Mouse (Mus musculus) adrenal gland, postnatal 4 days (tissue): ENCODE results near the gene Fam50a. TPM values are rescaled to one million over a fixed set of nuclear protein-coding genes. Genes with fewer than 3 reads are reported as not detected.

Source experiments
- DNase-seq, 2 experiments: peaks; one replicate each; pipeline ENCODE4 v3.0.0; 2021 to 2022; ENCODE audit warnings: low spot score in 2 of 2, mixed read lengths in 2 of 2
- long read RNA-seq, 2 experiments: library from polyadenylated mRNA; stranded (forward); transcript quantifications; one replicate each; pipeline ENCODE4 v2.0.0; 2021
- total RNA-seq, 2 experiments: library from RNA; stranded (reverse); gene quantifications; 2 replicates each; pipeline ENCODE4 v1.2.3; 2021

Fam50a gene
- total RNA-seq, result 10 to 100 TPM; 49.7 to 55.5 TPM
- long read RNA-seq, experiment 1, transcript Fam50a-201 (13 exons, 1,383 nt), result major isoform, 54 of 61 reads
- long read RNA-seq, experiment 1, partial matches to known transcripts, result 1 of 61 reads
- long read RNA-seq, experiment 1, other reads (novel, unspliced or antisense), result 6 of 61 reads
- long read RNA-seq, experiment 2, transcript Fam50a-201 (13 exons, 1,383 nt), result major isoform, 78 of 97 reads
- long read RNA-seq, experiment 2, partial matches to known transcripts, result 8 of 97 reads
- long read RNA-seq, experiment 2, other reads (novel, unspliced or antisense), result 11 of 97 reads

- peak; percentile 49 to 62 for DNase-seq
Measured at GRCm38 (mm10) chrX:74312540-74313464, at the start of gene Fam50a. Gene Fam50a, plus strand, starts transcription at chrX:74313033.

GRCm38 (mm10) chrX:74269736-74270061 is 43.1 kb upstream of the Fam50a start:
- DNase-seq, result no peak

- DNase-seq, result peak in 1 of 2 experiments; percentile 68
Measured at GRCm38 (mm10) chrX:74270062-74270901, 42.6 kb upstream of the Fam50a start, which contains the start of gene Rpl10. Gene Rpl10, plus strand, starts transcription at chrX:74270812.

GRCm38 (mm10) chrX:74270902-74271551 is 41.8 kb upstream of the Fam50a start:
- peak in 1 of 2 experiments; percentile 4 for DNase-seq

- no peak for DNase-seq
Measured at GRCm38 (mm10) chrX:74273422-74274322, 39.2 kb upstream of the Fam50a start.

GRCm38 (mm10) chrX:74277916-74278315 is 34.9 kb upstream of the Fam50a start:
- DNase-seq, result no peak

- peak in 1 of 2 experiments; percentile 24 for DNase-seq
Measured at GRCm38 (mm10) chrX:74281041-74281731, 31.6 kb upstream of the Fam50a start.

- peak in 1 of 2 experiments; percentile 43 for DNase-seq
Measured at GRCm38 (mm10) chrX:74281732-74282394, 31.0 kb upstream of the Fam50a start, which contains the start of the genes Taz and Dnase1l1. Gene Taz, plus strand, starts transcription at chrX:74281912. Gene Dnase1l1, minus strand, starts transcription at chrX:74282337.

GRCm38 (mm10) chrX:74282395-74283091 is 30.3 kb upstream of the Fam50a start:
- peak; percentile 38 to 52 for DNase-seq

GRCm38 (mm10) chrX:74283092-74283437 is 29.8 kb upstream of the Fam50a start:
- no peak for DNase-seq

- no peak for DNase-seq
Measured at GRCm38 (mm10) chrX:74293431-74293830, 19.4 kb upstream of the Fam50a start.

GRCm38 (mm10) chrX:74296538-74297448 is 16.0 kb upstream of the Fam50a start, which contains the start of gene Atp6ap1:
Gene Atp6ap1, plus strand, starts transcription at chrX:74297097.
- DNase-seq, result peak; percentile 62 to 83

GRCm38 (mm10) chrX:74298348-74298747 is 14.5 kb upstream of the Fam50a start:
- DNase-seq, result no peak

GRCm38 (mm10) chrX:74299721-74300120 is 13.1 kb upstream of the Fam50a start:
- no peak for DNase-seq

- peak; percentile 36 to 40 for DNase-seq
Measured at GRCm38 (mm10) chrX:74304867-74305700, 7.7 kb upstream of the Fam50a start, which contains the start of gene Gdi1. Gene Gdi1, plus strand, starts transcription at chrX:74304998.
